Mouse (Mus musculus) T-cell, adult 2 months (primary cell): ENCODE measurements around the gene Nfatc2ip.
"Not testable (repeated sequence)": the region's sequence is repeated elsewhere in the genome, so short reads cannot be mapped to it uniquely, and the experiment has no call there.

Experiments
- DNase-seq: peaks from one replicate; pipeline ENCODE4 v3.0.0; 2022; ENCODE audit warnings: low spot score

Nfatc2ip gene

GRCm38 (mm10) chr7:126408686-126409085 lies 12.1 kb upstream of the Nfatc2ip start:
- no peak for DNase-seq

DNA sequence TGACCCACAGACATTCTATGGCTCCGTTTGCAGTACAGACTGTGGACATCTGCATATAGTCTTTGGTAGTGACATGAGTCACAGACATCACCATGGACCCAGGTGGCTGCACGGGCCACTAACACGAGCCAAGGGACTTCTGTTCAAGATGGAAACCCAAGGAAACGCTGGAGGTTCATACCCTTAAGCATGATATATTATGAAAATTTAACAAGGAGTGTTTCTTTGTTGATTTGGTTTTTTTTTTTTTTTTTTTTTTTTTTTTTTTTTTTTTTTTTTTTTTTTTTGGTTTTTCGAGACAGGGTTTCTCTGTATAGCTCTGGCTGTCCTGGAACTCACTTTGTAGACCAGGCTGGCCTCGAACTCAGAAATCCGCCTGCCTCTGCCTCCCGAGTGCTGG lies 6.0 kb upstream of the Nfatc2ip start:
- DNase-seq: not testable (repeated sequence)

DNA sequence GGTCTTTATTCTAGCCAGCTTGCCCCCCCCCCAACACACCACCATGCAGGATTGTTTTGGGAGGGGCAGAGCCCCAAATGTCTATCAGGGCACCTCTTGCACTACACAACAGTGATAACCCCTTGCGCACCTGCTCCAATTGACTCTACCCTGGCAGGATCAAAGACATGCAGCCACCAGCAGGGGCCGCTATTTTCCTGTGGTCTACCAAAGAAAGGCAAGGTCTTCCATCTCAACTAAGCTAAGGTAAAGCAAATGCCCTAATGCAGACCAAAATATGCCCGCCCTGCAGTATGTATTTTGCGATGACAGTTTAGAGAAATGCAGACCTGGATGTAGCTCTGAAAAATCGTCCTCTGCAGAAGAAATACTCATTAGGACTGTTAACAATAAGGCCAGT lies 3.0 kb upstream of the Nfatc2ip start:
- DNase-seq: peak; percentile 86

GRCm38 (mm10) chr7:126397822-126398221 lies 1.3 kb upstream of the Nfatc2ip start:
- DNase-seq: no peak

GRCm38 (mm10) chr7:126397221-126397620 lies 684 bp upstream of the Nfatc2ip start:
- DNase-seq: no peak

DNA sequence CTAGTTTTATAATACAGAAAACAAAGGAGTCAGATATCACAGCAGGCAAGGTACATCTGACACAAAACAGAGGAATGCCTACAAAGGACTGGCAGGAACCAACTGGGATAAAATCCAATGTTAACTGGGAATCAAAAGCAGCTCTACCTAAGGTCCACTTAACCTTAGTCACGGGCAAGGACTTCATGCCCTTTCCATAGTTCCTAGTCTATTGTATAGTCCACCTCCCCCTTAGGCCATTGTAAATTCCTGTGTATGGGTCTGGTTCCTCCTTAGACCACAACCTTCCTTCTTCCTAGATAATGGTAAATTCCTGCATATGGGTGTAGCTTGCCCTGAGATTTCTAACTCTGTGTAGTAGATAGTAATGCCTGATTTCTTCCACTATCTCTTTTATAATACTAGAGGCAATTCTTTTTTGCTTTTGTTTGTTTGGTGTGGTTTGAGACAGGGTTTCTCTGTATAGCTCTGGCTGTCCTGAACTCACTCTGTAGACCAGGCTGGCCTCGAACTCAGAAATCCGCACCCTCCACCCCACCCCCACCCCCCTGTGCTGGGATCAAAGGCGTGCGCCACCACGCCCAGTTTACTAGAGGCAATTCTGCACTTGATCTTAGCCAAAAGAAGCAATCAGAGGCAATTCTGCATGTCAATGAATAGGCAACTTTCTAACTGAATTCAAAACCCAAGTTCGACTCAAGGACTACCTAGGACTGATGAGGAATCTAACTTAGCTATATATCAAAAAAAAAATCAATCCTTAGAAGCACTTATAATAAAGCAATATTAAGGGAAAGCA lies 4.3 kb downstream of the Nfatc2ip start:
- DNase-seq: not testable (repeated sequence)

- DNase-seq: no peak
These were observed 8.4 kb downstream of the Nfatc2ip start for GRCm38 (mm10) chr7:126388185-126388584.

GRCm38 (mm10) chr7:126383565-126383964 lies 13.0 kb downstream of the Nfatc2ip start:
- no peak for DNase-seq

DNA sequence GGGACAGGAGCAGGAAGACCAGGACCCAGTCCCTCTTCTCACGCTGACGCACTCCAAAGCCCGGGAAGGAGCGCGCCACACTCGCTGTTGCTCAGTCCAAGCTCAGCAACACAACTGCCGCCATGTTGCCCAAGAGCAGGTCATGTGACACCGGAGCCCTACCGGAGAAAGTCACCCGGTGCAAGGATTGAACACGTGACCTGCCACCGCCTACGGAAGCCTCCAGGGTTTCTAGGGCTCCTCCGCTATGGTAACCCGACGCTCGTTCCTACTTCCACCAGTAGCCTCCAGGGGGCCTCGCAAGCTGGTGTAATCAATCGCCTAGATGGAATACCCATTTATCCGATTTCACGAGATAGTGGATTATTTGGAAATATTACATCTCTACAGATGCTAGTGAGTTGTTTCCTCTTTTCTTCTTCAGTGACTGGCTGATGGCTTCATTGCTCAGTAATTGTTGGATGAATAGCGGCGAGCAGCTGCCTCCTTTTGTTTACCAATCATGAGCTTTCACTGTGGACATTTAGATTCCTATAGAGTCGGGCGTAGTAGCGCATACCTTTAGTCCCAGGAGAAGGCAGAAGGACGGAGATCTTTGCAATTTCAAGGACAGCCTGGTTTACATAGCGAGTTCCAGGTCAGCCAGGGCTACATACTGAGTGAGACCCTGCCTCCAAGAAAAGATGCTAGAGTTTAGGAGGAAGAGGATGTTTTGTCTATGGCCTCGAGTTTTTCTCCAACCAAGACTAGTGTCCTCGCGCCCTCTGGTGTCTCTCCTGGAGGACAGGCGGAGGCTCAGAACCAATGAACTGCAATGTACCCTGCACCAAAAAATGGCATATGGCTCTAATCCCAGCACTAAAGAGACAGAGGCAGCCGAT lies 19.0 kb downstream of the Nfatc2ip start, which contains the start of gene Spns1:
Spns1 (minus strand) TSS at position 173 of the 881 bp plus-strand sequence.
- DNase-seq: peak; percentile 94

- DNase-seq: no peak
These were observed 19.6 kb downstream of the Nfatc2ip start for GRCm38 (mm10) chr7:126376903-126377277.

GRCm38 (mm10) chr7:126375012-126375411 lies 21.5 kb downstream of the Nfatc2ip start:
- no peak for DNase-seq

DNA sequence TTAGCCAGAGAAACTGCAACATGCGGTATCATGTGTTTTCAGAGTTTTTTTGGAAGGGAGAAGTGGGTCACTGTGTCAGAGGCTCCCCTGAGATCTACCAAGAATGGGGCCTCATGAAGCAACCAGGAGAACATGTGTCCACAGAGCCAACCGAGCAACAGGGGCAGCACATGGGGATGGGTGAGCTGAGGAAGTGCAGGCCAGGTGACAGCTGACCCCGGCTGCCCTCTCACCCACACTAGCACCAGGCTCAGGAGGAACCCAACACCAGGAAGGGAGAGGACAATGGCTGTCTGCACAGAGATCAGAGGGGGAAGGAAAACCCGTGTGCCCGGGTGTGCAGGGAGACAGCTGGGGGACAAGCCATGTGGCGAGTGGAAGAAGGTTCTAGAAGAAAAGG lies 22.0 kb downstream of the Nfatc2ip start:
- no peak for DNase-seq

- no peak for DNase-seq
These were observed 23.5 kb downstream of the Nfatc2ip start for GRCm38 (mm10) chr7:126373007-126373406.

- peak; percentile 92 for DNase-seq
These were observed 27.1 kb downstream of the Nfatc2ip start, which contains the start of gene Lat for GRCm38 (mm10) chr7:126369393-126369792. TSS of gene Lat (minus strand) at chr7:126369570.

DNA sequence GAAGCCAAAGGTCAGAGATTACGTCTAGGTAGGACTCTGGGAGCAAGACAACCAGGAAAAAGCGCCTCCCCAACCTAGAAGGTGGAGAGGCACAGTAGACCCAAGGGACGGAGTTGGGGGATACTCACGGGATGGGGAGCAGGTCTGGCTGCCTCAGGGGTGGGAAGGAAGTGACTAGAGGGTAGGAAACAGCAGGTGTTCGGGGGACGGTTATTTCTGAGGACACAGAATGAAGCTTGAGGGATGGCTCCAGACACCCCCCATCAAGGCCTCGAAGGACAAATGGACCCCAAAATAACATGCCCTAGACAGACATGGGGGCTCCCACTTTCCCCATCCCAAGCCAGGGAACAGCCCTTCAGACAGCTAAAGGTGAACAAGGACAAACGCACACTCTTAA lies 28.2 kb downstream of the Nfatc2ip start:
- no peak for DNase-seq

- peak; percentile 65 for DNase-seq
These were observed 28.9 kb downstream of the Nfatc2ip start for GRCm38 (mm10) chr7:126367636-126368035.

- DNase-seq: no peak
These were observed 33.5 kb downstream of the Nfatc2ip start for GRCm38 (mm10) chr7:126363038-126363437.

DNA sequence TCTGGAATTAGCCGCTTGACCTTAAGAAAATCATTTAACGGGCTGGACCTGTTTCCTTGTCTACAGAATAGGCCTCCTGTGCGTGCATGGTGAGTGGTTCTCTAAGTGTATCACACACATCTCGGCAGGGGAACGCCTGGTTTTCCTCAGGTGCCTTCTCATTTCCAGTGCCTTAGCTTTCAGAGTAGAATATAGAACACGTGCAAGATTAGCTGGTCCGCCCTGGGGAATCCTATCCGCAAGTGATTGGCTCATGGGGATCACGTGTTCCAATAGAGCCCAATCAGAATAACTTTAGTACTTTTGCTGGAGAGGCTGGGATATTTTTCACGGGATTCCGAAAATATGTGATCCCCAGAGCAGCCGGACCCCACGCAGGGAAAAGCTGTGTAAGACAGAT lies 37.5 kb downstream of the Nfatc2ip start:
- DNase-seq: no peak

DNA sequence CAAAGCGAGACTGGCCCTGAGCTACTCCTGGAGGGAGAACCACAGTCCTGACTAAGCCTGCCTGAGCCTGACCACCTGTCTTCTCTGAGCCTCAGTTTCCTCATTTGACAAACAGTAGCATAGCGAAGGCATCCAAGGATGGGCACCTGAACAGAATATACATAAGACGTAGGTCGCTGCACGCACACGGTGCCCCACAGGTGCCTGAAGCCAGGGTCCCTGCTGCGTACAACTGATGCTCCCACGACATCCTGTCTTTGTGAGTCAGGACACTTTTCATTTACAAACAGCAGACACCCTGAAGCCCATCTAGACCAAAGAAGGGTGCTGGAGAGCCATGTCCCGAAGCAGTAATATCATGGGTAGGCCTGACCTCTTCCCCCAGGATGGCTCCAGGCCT lies 38.1 kb downstream of the Nfatc2ip start:
- DNase-seq: no peak

DNA sequence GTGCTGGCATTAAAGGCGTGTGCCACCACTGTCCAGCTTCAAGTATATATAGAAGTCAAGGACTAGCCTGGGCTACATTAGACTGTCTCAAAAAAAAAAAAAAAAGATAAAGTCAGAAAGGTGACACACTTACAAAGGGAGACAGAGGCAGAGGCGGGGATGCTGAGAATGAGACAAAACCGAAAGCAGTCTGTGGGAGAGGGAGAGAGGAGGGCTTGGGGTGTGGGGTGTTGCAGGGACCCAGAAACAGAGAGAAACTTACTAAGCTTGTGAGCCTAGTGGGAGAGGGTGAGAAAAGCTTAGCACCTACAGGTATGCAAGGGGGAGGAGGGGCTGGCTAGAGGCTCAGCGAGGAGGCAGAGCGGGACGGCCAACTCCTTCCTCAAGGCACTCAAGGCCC lies 38.7 kb downstream of the Nfatc2ip start:
- DNase-seq: peak; percentile 37

GRCm38 (mm10) chr7:126356793-126357591 lies 39.5 kb downstream of the Nfatc2ip start:
- DNase-seq: no peak
